Mouse (Mus musculus) embryonic fibroblast, embryonic 13.5 days (primary cell): ENCODE results near the gene Tmem178. TPM values are rescaled to one million over a fixed set of nuclear protein-coding genes. Genes with fewer than 3 reads are reported as not detected.
A peak's percentile ranks its signal among the peaks of the same experiment; 100 is the strongest.
"Not testable (repeated sequence)": the region's sequence is repeated elsewhere in the genome, so short reads cannot be mapped to it uniquely, and the experiment has no call there.

Experiments
- H3K27ac ChIP-seq: 2 replicates; pipeline ENCODE4 v1.5.1; 2012; ENCODE audit warnings: low read length, control low read depth, inconsistent platforms; ENCODE audit not compliant: insufficient read depth
- H3K4me1 ChIP-seq: 2 replicates; pipeline ENCODE4 v1.6.1; 2011; ENCODE audit warnings: low read length; ENCODE audit not compliant: control insufficient read depth, insufficient read depth
- H3K4me3 ChIP-seq: 2 replicates; pipeline ENCODE4 v1.5.1; 2011; ENCODE audit warnings: mild to moderate bottlenecking, control low read depth, low read length; ENCODE audit not compliant: insufficient read depth
- CTCF ChIP-seq: IDR thresholded peaks from 2 replicates; pipeline ENCODE4 v1.5.1; 2011; ENCODE audit warnings: mild to moderate bottlenecking, control low read depth, low read length, moderate library complexity, borderline replicate concordance; ENCODE audit not compliant: insufficient read depth
- POLR2A ChIP-seq: IDR thresholded peaks from 2 replicates; pipeline ENCODE4 v1.6.1; 2011; ENCODE audit warnings: low read depth, mild to moderate bottlenecking, control low read depth, low read length, moderate library complexity
- polyA plus RNA-seq: library from polyadenylated mRNA; stranded (reverse); fragments of >200 nt; gene quantifications from 2 replicates; pipeline ENCODE4 v1.2.4, GENCODE M21; 2011; ENCODE audit warnings: low read depth; ENCODE audit not compliant: missing spikeins, insufficient read length

Tmem178 gene
- polyA plus RNA-seq, 1 experiment, result 18.9 TPM

DNA sequence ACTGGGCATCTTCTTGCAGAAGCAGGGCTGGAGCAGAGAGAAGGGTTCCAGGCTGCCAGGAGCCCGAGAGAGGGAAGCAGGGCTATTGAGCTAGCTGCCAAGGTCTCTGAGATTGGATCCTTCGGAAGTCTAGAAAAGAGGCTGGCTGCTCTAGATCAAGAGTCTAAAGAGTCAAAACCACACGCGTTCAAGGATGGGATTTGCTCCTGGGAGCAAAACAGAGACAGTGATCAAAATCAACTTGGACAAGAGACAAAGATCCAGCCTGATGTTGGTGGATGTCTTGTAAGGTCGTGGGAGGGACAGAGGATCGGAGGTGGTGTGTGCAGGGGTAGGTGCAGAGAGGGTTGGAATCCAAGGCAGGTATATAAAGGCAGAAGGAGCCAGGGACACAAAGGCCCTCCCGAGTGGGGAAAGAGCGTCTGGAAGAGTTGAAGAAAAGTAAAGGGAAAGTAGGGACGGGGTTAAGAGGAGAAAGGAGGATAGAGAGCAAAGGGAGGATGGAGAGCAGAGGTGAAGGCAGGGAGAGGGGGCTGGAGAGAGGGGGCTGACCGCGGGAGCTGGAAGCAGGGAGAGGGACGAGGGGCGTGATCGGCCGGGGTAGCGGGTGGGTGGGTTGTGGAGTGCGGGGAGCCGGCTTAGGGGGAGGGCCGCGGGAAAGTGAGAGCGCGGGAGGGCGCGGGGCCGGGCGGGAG, 450 bp upstream of the Tmem178 start:
- no peak for TF ChIP-seq CTCF
- no peak for TF ChIP-seq POLR2A
- H3K4me3 ChIP-seq, result peak overlapping the region; percentile 50; the same call in 1 of the 2 replicates
- no peak overlapping the region for H3K27ac ChIP-seq
- H3K4me1 ChIP-seq, result no peaks in the 10 kb centered on the region

DNA sequence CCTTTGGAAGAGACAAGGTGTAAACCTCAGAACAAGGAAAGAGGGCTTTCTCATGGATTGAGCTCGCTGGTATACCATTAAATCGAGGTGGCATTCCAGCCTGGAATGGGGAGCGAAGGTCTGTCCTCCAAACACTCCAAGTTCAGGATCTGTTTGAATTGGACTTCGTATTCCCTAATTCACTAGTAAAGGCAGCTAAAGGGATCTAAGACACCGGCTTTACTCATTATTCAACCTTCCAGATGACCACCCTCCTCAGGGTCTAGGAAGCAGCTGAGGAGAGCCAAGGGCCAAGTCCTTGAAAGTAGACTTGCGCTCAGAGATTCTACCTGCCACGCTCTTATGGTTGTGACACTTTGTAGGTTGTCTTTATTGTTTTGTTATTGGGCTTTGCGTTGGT, 1.1 kb downstream of the Tmem178 start:
- H3K4me1 ChIP-seq, H3K4me3 ChIP-seq, H3K27ac ChIP-seq: not testable (repeated sequence)

DNA sequence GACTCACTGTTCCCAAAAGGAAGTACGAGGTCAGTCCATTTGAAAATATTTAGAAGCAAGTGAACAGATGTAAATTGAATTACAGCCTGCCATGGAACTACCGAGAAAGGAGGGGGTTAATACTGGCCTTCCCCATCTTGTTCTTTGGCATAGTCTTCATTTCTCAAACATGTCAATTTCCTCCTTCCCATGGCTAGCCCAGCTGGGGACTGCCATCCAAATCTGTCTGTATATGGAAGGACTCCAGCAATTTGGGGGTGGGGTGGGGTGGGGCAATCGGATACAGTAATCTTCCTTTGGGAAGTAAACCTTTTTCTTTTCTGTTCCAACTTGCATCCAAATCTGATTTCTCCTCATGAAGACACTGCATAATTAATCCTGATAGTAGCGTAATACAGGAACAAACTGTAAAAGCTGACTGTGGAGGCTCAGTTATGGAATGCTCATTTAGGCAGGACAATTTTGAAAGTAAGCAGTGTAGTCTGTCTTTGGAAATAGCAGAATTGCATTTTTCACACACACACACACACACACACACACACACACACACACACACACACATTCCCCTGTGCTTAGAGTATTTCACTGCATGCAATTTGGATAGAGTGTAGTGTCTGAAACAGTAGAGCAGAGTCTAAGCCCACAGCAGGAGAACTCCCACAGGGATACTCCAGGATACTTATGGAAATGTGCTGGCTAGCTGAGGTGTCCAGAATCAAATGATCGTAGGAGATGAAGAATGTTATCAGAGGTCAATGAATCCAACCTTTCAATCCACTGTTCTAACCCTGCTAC, 1.9 kb downstream of the Tmem178 start:
- Histone ChIP-seq H3K4me1 (no peaks in the 10 kb centered on the region), H3K27ac (no peak overlapping the region), H3K4me3 (no peak overlapping the region)
- TF ChIP-seq CTCF (no peak), POLR2A (no peak)

DNA sequence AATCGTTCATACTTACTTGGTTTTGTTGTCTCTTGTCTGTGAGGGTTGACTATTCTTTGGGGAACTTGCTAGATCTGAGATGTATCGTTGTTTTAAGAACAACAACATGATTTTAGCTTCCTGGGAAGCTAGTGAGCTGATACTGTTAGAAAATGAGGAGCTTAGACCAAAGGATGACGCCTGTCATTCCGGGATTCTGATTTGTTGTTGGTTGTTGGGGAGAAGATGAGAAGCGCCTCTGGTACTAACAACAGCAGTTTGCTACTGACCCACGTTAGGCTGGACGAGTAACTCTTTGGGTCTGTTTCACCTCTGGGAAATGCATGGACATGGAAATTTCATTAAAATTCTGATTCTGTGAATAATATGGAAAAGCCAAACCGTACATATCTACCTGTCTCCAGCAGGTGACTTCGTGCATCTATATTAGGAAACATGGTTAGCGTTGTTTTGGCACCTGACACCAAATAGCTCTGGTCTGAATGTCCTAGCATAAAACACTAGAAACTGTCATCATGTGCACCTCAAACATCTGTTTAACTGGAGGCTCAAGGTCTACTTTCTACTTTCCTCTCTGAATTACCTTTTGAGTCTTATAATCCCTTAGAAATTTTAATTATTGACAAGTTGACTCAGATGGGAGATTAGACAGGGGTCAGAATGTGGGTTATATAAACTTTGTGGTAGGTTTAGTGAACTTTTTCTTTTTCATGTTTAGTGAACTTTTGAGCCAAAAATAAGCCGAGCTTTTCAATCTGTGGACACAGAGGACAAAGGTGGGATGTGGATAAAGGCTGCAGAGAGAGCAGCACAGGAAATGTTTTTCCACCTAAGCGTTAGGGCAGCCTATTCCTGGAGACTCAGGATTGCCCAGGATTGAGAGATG, 2.9 kb downstream of the Tmem178 start:
- Histone ChIP-seq H3K4me1 (no peaks in the 10 kb centered on the region), H3K4me3 (no peak overlapping the region), H3K27ac (no peak overlapping the region)
- TF ChIP-seq CTCF, result no peak
- TF ChIP-seq POLR2A, result no peak

DNA sequence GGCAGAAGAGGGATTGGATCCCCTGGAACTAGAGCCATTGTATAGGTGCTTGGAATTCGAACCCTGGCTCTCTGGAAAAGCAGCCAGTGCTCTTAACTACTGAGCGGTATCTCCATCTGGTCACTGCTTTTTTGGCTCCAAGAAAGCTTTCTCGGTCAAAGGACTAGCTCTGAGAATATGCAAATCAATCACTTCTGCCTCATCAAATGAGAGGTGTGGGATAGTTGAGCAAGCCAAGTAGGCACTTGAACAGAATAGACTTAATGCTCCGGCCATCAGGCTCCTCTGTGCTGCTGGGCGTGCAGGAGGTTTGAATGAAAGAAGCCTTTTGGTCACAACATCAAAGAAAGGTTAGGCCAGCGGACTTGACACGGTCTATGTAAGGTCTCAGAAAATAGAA, 5.0 kb downstream of the Tmem178 start:
- no peaks in the 10 kb centered on the region for H3K4me1 ChIP-seq
- TF ChIP-seq POLR2A, result no peak
- no peak for TF ChIP-seq CTCF

DNA sequence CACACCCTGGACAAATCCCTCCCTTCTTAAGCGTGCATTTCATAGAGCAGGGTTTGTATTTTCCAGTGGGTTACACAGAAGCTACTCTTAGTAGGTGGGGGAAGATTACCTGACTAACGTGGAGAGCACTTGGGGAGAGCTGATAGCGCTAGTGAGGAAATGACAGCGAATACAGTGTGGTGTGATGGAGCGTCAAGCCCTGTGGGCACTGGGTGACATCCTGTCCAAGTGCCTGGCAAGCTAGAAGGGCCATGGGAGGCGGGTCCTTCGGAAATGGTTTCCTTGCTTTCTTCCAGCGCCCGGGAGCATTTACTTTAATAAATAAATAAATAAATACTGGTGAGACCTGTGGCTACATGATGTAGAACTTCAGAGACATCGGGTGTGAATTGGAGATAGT, 5.5 kb downstream of the Tmem178 start:
- H3K27ac ChIP-seq, result no peak overlapping the region
- TF ChIP-seq POLR2A (no peak), CTCF (no peak)

More for the DNA sequence above, 5.0 kb downstream of the Tmem178 start:
- Histone ChIP-seq H3K4me3 (no peak overlapping the region), H3K27ac (no peak overlapping the region)

DNA sequence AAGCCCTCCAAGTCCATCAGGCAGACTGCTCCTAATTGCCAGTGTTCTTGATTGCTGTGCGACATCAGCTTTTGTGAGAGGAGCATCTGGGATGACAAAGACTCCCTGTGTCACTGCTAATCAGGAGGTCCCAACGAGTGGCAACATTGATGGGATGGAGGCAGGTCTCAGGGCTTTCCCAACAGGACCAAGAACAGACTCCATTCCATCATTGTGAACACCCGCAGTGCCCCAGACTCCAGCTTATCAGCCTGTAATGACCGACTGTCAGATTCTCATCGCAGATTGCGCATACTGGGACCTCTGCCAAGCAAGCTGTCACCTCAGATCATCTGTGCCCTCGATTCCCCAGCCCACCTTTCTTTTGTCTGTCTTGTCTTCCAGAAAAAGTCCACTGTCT, 7.9 kb downstream of the Tmem178 start:
- Histone ChIP-seq H3K4me1 (no peaks in the 10 kb centered on the region), H3K4me3 (no peak overlapping the region), H3K27ac (no peak overlapping the region)
- TF ChIP-seq CTCF, result no peak
- TF ChIP-seq POLR2A, result no peak

More for the DNA sequence above, 5.5 kb downstream of the Tmem178 start:
- Histone ChIP-seq H3K4me1 (no peaks in the 10 kb centered on the region), H3K4me3 (no peak overlapping the region)

DNA sequence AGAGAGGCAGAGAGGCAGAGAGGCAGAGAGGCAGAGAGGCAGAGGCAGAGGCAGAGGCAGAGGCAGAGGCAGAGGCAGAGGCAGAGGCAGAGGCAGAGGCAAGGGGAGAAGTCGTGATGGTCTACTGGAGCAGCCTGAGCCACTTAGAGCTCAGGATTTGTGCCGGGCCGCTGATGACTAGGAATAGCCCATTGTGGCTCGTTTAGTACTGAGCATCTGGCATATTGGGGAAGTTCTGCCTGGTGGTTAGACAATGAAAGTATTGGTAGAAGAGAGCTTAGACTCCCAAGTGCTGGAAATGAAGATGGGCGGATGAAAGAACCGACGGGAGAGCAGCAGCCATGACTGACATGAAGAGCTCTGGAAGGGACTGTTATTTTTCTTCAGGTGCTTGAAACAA, 11.0 kb downstream of the Tmem178 start:
- no peak overlapping the region for H3K4me3 ChIP-seq
- no peaks in the 10 kb centered on the region for H3K4me1 ChIP-seq
- no peak for TF ChIP-seq POLR2A
- TF ChIP-seq CTCF, result no peak
- no peak overlapping the region for H3K27ac ChIP-seq

DNA sequence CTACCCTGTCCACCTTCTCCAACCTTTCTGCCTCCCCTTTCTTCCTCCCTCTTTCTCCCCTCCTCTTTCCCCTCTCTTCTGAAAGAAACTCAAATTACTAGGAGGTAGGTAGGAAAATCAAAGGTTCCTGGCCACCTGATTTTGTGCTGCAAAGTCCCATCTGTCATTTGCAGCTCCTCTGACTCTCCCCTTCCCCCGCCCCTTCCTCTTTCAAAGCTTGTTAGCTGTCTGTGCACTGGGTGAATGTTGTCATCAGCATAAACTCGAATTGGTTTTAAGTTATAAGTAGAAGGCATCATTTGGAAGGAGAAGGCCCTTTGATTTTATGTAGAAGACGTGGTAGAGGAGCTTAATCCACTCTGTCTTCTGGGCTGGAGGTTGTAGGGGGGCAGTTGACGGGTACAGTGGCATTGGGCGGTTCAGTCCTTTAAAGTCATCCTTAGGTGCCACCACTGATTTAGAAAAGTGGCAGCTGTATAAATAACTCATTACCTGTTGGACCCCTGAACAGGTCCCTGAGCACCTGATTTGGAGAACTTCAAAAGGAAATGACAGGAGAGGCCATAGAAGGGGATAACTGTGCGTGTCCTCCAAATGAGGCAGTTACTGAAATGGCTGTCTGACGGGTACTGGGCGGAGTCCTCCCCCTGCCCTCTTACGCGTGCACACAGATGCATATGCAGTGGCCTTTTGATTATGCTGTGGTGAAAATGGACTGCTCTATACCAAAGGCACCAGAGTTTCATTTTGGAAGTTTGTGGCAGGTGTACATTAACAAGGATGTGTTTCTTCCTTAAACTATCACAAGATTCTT, 11.8 kb downstream of the Tmem178 start:
- Histone ChIP-seq H3K4me3 (no peak overlapping the region), H3K27ac (no peak overlapping the region), H3K4me1 (no peaks in the 10 kb centered on the region)
- TF ChIP-seq POLR2A, result no peak
- TF ChIP-seq CTCF, result no peak
